Mouse (Mus musculus) kidney, adult 2 months (tissue): ENCODE data around the gene Cyp2b13.
"Not testable (repeated sequence)": the region's sequence is repeated elsewhere in the genome, so short reads cannot be mapped to it uniquely, and the experiment has no call there.

Experiments
- CTCF ChIP-seq: fragments of 200-500 bp; conservative IDR thresholded peaks from 2 replicates; pipeline ENCODE4 v1.5.1; 2011; ENCODE audit warnings: low read depth, mild to moderate bottlenecking, control low read depth, low read length, moderate library complexity, mixed read lengths; ENCODE audit not compliant: insufficient read depth, insufficient read length
- POLR2A ChIP-seq: fragments of 200-500 bp; IDR thresholded peaks from one replicate; pipeline ENCODE4 v1.6.1; 2011; ENCODE audit warnings: low read depth, low read length, control low read depth

DNA sequence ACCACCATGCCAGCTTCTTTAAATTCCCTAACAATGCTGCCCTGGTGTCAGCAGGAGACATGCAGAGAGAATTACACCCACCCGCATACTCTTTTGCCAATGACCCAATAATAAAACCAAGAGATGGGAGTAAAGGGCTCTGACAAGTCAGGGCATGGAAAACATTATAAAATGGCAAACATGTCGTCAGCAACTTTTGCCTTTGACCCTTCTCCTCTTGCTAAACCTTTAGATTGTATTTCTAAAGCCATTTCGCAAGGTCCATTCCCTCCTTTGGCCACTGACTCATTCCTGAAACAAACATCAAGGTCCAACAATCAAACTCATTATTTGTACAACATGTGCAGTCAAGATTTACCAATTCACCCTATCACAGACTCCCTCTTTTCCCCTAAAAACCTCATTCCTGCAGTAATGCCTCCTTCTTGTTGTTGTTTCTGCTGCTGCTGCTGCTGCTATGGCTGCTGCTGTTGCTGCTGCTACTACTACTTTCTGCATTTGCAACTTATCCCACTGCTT lies 41.4 kb upstream of the Cyp2b13 start:
- TF ChIP-seq POLR2A, CTCF: not testable (repeated sequence)
